Mouse (Mus musculus) stomach, postnatal 0 days (tissue): ENCODE data around the gene Sdhaf2. TPM values are rescaled to one million over a fixed set of nuclear protein-coding genes. Genes with fewer than 3 reads are reported as not detected.

Experiments
- ATAC-seq: fragments of 200-750 bp; cut with Nextera tagmentation; 2 replicates; pipeline ENCODE4 v1.8.0; 2017; ENCODE audit not compliant: low FRiP score, low TSS enrichment
- DNase-seq: peaks from one replicate; pipeline ENCODE4 v3.0.0-alpha.2; 2016; ENCODE audit warnings: low spot score
- H3K27ac ChIP-seq: fragments of 300-500 bp; sonication (generic); replicated peaks from 2 replicates; pipeline ENCODE4 v1.5.1; 2014; ENCODE audit warnings: mild to moderate bottlenecking, control low read depth
- H3K27me3 ChIP-seq: fragments of 300-500 bp; sonication (generic); 2 replicates; pipeline ENCODE4 v1.6.1; 2014; ENCODE audit warnings: low read length; ENCODE audit not compliant: control insufficient read depth, insufficient read depth
- H3K36me3 ChIP-seq: fragments of 300-500 bp; sonication (generic); 2 replicates; pipeline ENCODE4 v1.6.1; 2014; ENCODE audit warnings: low read length, mixed read lengths; ENCODE audit not compliant: control insufficient read depth, insufficient read depth
- H3K4me1 ChIP-seq: fragments of 300-500 bp; sonication (generic); replicated peaks from 2 replicates; pipeline ENCODE4 v1.6.1; 2014; ENCODE audit warnings: antibody characterized with exemption; ENCODE audit not compliant: control insufficient read depth, insufficient read depth
- H3K4me2 ChIP-seq: fragments of 300-500 bp; sonication (generic); replicated peaks from 2 replicates; pipeline ENCODE4 v1.6.1; 2014; ENCODE audit warnings: low read depth, mild to moderate bottlenecking, control low read depth, moderate library complexity
- H3K4me3 ChIP-seq: fragments of 300-500 bp; sonication (generic); 2 replicates; pipeline ENCODE4 v1.5.1; 2014; ENCODE audit warnings: low read depth, low read length, control low read depth
- H3K9ac ChIP-seq: fragments of 300-500 bp; sonication (generic); 2 replicates; pipeline ENCODE4 v1.6.1; 2014; ENCODE audit warnings: mild to moderate bottlenecking, low read length, control low read depth, mixed read lengths
- H3K9me3 ChIP-seq: fragments of 300-500 bp; sonication (generic); 2 replicates; pipeline ENCODE4 v1.6.1; 2016; ENCODE audit warnings: low read length; ENCODE audit not compliant: control insufficient read depth
- CTCF ChIP-seq: IDR thresholded peaks from 2 replicates; pipeline ENCODE4 v1.5.1; 2016; ENCODE audit warnings: antibody characterized with exemption, low read depth, mild to moderate bottlenecking, moderate library complexity
- EP300 ChIP-seq: optimal IDR thresholded peaks from 2 replicates; pipeline ENCODE3; 2016; ENCODE audit warnings: antibody characterized with exemption
- WGBS: fragments of 180-500 bp; shearing (Covaris S2); extraction: QIAGEN DNeasy Blood & Tissue Kit; methylation state at CpG from one replicate; pipeline ENCODE4 v1.1.7; 2014; 5-methylcytosine and 5-hydroxymethylcytosine counted together
- polyA plus RNA-seq: library from polyadenylated mRNA; unstranded; fragments of >200 nt; fragmentation: Nextera tagmentation; extraction: Ambion mirVana; gene quantifications from 2 replicates; pipeline ENCODE4 v1.2.1, GENCODE M21; 2015

Gene Sdhaf2
- polyA plus RNA-seq, 1 experiment from 2014 or later: 37.4 TPM

DNA sequence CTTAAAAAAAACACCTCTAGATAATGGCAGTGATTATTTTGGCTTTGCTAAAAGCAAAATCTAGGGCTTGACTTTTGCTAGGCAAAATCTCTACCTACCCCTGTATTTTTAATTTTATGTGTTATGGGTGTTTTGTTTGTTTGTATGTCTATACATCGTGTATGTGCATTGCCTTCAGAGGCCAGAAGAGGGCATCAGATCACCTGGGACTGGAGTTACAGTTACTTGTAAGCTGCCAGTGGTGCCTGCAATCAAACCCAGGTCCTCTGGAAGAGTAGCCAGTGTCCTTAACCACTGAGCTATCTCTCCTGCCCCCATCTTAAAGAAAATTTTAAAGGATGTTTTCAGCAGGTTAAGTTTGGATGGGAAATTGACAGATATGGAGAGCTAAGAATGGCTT, 4.1 kb upstream of the Sdhaf2 start:
- 97% methylated on average over 1 of the region's 1 CpGs for WGBS
- no peak for ATAC-seq

DNA sequence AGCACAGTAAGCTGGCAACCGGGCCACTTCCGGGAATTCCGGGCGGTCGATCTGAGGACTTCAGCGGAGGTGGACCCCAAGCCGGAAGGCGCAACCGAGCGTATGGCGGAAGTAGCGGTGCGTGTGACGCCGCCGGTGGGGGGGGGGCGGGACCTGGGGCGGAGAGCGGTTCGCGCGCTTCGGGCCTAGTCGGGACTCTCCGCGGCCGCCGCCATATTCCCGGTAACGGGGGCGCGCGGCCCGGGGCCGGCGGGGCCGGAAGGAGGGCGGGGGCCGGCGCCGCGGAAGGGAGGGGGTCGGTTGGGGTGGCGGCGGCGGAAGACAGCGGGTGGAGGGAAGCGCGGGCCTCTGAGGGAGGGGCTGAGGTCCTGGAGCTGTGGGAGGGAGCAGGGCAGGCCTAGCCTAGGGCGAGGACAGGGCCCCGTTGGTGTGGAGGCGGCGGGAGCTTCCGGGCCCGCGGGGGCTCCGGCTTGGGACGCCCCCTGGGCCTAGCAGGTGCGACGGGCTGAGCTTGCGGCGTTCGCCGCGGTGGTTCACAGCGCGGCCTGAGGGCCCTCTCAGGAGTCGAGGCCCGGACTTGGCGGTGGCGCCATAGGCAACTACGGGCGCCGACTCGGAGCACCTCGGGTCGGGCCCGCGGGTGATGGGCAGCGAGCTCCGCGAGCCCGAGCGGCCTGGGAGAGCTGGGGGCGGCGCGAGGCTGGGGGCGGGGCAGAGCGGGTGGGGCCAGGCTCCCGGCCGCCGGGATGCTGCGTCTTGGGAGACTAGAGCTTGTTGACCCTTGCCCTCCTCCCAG, 638 bp downstream of the Sdhaf2 start, which contains the start of gene Cpsf7:
Cpsf7 (plus strand) TSS at position 161 of the 796 bp plus-strand sequence.
- Histone ChIP-seq H3K4me3 (peak within 1 kb of the TSS; percentile 97), H3K27me3 (no peaks in the 10 kb centered on the region), H3K4me2 (peak within 1 kb of the TSS; percentile 79), H3K4me1 (peaks cover 3% of the 10 kb centered on the region; the same call in 1 of the 2 replicates), H3K27ac (peak within 1 kb of the TSS; percentile 100), H3K36me3 (peaks cover 2% of the 10 kb centered on the region; the same call in 1 of the 2 replicates), H3K9ac (peak within 1 kb of the TSS; percentile 99), H3K9me3 (no peaks in the 10 kb centered on the region)
- ATAC-seq (peak; percentile 94), DNase-seq (peak; percentile 97)
- WGBS: under 1% methylated on average over 58 of the region's 93 CpGs
- TF ChIP-seq EP300 (no peak), CTCF (no peak)

More for the DNA sequence above, 4.1 kb upstream of the Sdhaf2 start:
- Histone ChIP-seq H3K9me3 (no peaks in the 10 kb centered on the region), H3K4me1 (peaks cover 3% of the 10 kb centered on the region; the same call in 1 of the 2 replicates), H3K4me3 (no peak overlapping the region), H3K27ac (no peak overlapping the region), H3K9ac (no peak overlapping the region), H3K4me2 (no peak overlapping the region), H3K27me3 (no peaks in the 10 kb centered on the region), H3K36me3 (peaks cover 14% of the 10 kb centered on the region)
- TF ChIP-seq CTCF (peak; percentile 49), EP300 (no peak)
- DNase-seq: no peak

DNA sequence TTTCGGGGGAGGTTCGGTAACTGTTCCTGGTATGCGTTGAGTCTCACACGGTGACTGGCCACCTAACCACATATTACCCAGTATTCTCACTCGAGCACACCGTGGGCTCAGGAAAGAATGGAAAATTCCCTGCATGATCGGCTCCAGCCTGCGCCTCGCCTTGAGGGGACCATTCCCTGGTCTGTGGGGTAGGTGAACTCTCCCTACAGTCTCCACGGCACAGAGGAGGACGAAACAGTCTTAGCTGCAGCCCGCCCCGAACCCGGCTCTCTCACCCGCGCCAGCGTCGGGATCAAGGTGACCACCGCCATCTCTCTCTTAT, 1.2 kb downstream of the Sdhaf2 start:
- WGBS: under 1% methylated on average over 19 of the region's 19 CpGs
- Histone ChIP-seq H3K27ac (peak overlapping the region; percentile 100), H3K27me3 (no peaks in the 10 kb centered on the region), H3K4me3 (peak overlapping the region; percentile 97), H3K9me3 (no peaks in the 10 kb centered on the region), H3K36me3 (peaks cover 2% of the 10 kb centered on the region; the same call in 1 of the 2 replicates), H3K4me1 (peaks cover 3% of the 10 kb centered on the region; the same call in 1 of the 2 replicates), H3K4me2 (peak overlapping the region; percentile 79), H3K9ac (peak overlapping the region; percentile 99)
- ATAC-seq: no peak
- no peak for DNase-seq
- TF ChIP-seq CTCF (no peak), EP300 (no peak)

DNA sequence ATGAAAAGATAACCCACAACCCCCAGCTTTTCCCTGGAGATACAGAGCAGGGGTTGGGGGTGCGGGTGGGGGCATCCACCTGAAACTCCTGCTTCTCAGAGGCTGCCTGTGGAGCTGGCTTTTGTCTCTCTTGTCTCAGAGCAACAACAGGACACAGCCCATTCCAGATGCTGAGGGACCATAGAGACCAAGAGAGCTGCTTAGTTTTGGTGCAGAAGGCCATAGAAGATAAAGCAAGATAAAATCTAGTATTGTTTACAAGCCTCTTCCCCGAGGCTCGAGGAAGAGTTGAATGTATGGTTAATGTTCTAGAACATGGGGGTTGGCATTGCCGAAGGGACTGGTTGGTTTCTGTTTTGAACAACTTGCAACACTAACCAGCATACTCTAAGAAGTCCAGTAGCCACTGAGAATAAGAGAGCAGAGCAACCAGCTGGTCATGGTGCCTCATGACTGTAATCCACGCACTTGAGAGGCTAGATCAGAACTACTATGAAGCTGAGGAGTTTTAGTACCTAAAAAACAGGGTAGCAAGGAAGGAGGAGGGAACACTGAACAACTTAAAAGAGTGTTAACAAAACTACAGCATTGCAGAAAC, 2.4 kb downstream of the Sdhaf2 start:
- DNase-seq: no peak

DNA sequence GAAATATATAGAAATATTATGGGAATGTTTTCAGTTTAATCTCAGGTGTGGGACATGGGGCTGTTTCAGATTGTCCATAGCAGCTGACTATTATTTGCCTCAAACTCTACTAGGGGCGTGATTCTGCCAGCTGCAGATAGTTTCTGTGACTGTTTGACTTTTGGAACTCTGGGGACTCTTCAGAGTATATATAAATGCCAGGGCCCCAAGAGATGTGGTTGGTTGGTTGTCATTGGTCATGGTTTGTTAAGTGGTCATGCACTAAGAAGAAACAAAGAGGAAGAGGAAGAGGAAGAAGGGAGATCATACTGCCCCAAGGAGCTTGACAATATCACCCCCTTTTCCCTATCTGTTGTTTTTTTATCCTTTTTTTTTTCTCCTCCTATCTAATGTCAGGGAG, 4.0 kb downstream of the Sdhaf2 start:
- WGBS: 74% methylated on average over 1 of the region's 1 CpGs
- Histone ChIP-seq H3K27ac (no peak overlapping the region), H3K9ac (no peak overlapping the region), H3K4me2 (no peak overlapping the region), H3K4me1 (peaks cover 3% of the 10 kb centered on the region; the same call in 1 of the 2 replicates), H3K9me3 (no peaks in the 10 kb centered on the region), H3K27me3 (no peaks in the 10 kb centered on the region), H3K36me3 (peaks cover 7% of the 10 kb centered on the region), H3K4me3 (no peak overlapping the region)
- no peak for DNase-seq
- ATAC-seq: no peak
- TF ChIP-seq EP300 (no peak), CTCF (no peak)

More for the DNA sequence above, 2.4 kb downstream of the Sdhaf2 start:
- 69% methylated on average over 5 of the region's 5 CpGs for WGBS
- Histone ChIP-seq H3K4me2 (no peak overlapping the region), H3K9ac (no peak overlapping the region), H3K4me3 (no peak overlapping the region), H3K27ac (no peak overlapping the region), H3K4me1 (peaks cover 3% of the 10 kb centered on the region; the same call in 1 of the 2 replicates), H3K36me3 (peaks cover 2% of the 10 kb centered on the region; the same call in 1 of the 2 replicates), H3K27me3 (no peaks in the 10 kb centered on the region), H3K9me3 (no peaks in the 10 kb centered on the region)
- no peak for ATAC-seq
- TF ChIP-seq EP300 (no peak), CTCF (no peak)

DNA sequence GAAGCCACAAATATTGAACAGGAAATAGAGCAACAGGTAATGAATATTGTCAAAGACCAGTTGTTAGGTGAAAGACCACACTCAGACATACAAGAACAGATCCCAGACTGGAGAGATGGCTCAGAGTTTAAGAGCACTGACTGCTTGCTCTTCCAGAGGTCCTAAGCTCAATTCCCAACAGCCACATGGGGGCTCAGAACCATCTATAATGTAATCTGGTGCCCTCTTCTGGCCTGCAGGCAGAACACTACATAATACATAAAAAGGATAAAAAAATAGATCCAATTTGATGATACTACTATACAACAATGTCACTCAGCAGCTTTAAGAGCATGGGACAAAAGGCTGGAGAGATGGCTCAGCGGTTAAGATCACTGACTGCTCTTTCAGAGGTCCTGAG, 5.6 kb downstream of the Sdhaf2 start:
- TF ChIP-seq EP300 (no peak), CTCF (peak; percentile 73)
- Histone ChIP-seq H3K4me1 (no peaks in the 10 kb centered on the region), H3K9ac (no peak overlapping the region), H3K27ac (no peak overlapping the region), H3K9me3 (no peaks in the 10 kb centered on the region), H3K4me2 (no peak overlapping the region), H3K4me3 (no peak overlapping the region), H3K27me3 (no peaks in the 10 kb centered on the region), H3K36me3 (peaks cover 5% of the 10 kb centered on the region)
- DNase-seq (no peak), ATAC-seq (no peak)
- WGBS: 54% methylated on average over 1 of the region's 1 CpGs
